Mouse (Mus musculus): ENCODE results near the gene Cfap52. TPM values are rescaled to one million over a fixed set of nuclear protein-coding genes. Genes with fewer than 3 reads are reported as not detected.

Gene Cfap52
- polyA plus RNA-seq, 1 experiment from 2014 or later: 0.45 TPM

- Histone ChIP-seq H3K4me3 (ENCODE audit: low read length) (no peak overlapping the region), H3K4me2 (ENCODE audit: low read depth, low read length) (no peak overlapping the region), H3K4me1 (ENCODE audit: control insufficient read depth, insufficient read depth, low read length) (no peaks in the 10 kb centered on the region), H3K9ac (ENCODE audit: low read length) (no peak overlapping the region), H3K36me3 (ENCODE audit: control insufficient read depth, insufficient read depth) (peaks cover 2% of the 10 kb centered on the region; the same call in 1 of the 2 replicates), H3K27ac (ENCODE audit: low read length) (no peak overlapping the region), H3K27me3 (ENCODE audit: control insufficient read depth, insufficient read depth, low read length) (no peaks in the 10 kb centered on the region), H3K9me3 (replicated peaks; ENCODE audit: control insufficient read depth, low read length) (no peaks in the 10 kb centered on the region)
- 69% methylated on average over 4 of the region's 4 CpGs for WGBS
- ATAC-seq (replicated peaks; ENCODE audit: extremely low read depth, insufficient read depth, low FRiP score): no peak
Measured at GRCm38 (mm10) chr11:67991240-67991639, 25.8 kb upstream of the Cfap52 start.

- Histone ChIP-seq H3K9me3 (replicated peaks; ENCODE audit: control insufficient read depth, low read length) (no peaks in the 10 kb centered on the region), H3K27me3 (ENCODE audit: control insufficient read depth, insufficient read depth, low read length) (no peaks in the 10 kb centered on the region), H3K4me2 (ENCODE audit: low read depth, low read length) (no peak overlapping the region), H3K4me1 (ENCODE audit: control insufficient read depth, insufficient read depth, low read length) (peaks cover 7% of the 10 kb centered on the region), H3K4me3 (ENCODE audit: low read length) (no peak overlapping the region), H3K9ac (ENCODE audit: low read length) (no peak overlapping the region), H3K27ac (ENCODE audit: low read length) (no peak overlapping the region), H3K36me3 (ENCODE audit: control insufficient read depth, insufficient read depth) (peaks cover 4% of the 10 kb centered on the region; the same call in 1 of the 2 replicates)
- ATAC-seq (replicated peaks; ENCODE audit: extremely low read depth, insufficient read depth, low FRiP score): no peak
- 88% methylated on average over 6 of the region's 6 CpGs for WGBS
Measured at GRCm38 (mm10) chr11:67983564-67983963, 18.1 kb upstream of the Cfap52 start.

- H3K36me3 ChIP-seq (ENCODE audit: control insufficient read depth, insufficient read depth): peaks cover 9% of the 10 kb centered on the region
- H3K27me3 ChIP-seq (ENCODE audit: control insufficient read depth, insufficient read depth, low read length): no peaks in the 10 kb centered on the region
- H3K9me3 ChIP-seq (replicated peaks; ENCODE audit: control insufficient read depth, low read length): no peaks in the 10 kb centered on the region
- WGBS: 7% methylated on average over 2 of the region's 2 CpGs
- peaks cover 18% of the 10 kb centered on the region for H3K4me1 ChIP-seq (ENCODE audit: control insufficient read depth, insufficient read depth, low read length)
- ATAC-seq (replicated peaks; ENCODE audit: extremely low read depth, insufficient read depth, low FRiP score): no peak
- H3K4me2 ChIP-seq (ENCODE audit: low read depth, low read length): no peak overlapping the region
- no peak overlapping the region for H3K9ac ChIP-seq (ENCODE audit: low read length)
- no peak overlapping the region for H3K27ac ChIP-seq (ENCODE audit: low read length)
- no peak overlapping the region for H3K4me3 ChIP-seq (ENCODE audit: low read length)
Measured at GRCm38 (mm10) chr11:67975252-67975651, 9.8 kb upstream of the Cfap52 start.

DNA sequence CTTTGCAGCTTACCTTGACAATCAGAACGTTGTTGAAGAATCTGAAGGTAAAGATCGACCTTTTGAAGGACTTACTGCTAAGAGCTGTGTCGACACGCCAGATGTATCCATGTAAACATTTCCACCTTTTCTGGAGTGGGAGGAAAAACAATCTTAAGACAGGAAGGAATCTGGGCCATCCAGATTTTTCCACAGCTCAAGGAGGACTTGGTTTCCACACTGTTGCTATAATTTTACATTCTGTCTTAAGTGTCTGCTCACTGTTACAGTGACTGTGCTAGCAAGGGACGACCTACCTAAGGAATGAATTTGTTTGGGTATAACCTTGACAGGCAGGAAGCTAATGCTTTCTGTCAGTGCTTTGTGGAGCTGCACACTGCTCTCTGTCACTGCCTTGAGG, 7.8 kb upstream of the Cfap52 start:
- 58% methylated on average over 5 of the region's 5 CpGs for WGBS
- H3K9ac ChIP-seq (ENCODE audit: low read length): peak overlapping the region; percentile 21; the same call in 1 of the 2 replicates
- peaks cover 14% of the 10 kb centered on the region for H3K36me3 ChIP-seq (ENCODE audit: control insufficient read depth, insufficient read depth)
- H3K4me2 ChIP-seq (ENCODE audit: low read depth, low read length): no peak overlapping the region
- peak overlapping the region; percentile 91 for H3K27ac ChIP-seq (ENCODE audit: low read length)
- H3K4me3 ChIP-seq (ENCODE audit: low read length): no peak overlapping the region
- peaks cover 15% of the 10 kb centered on the region for H3K4me1 ChIP-seq (ENCODE audit: control insufficient read depth, insufficient read depth, low read length)
- H3K27me3 ChIP-seq (ENCODE audit: control insufficient read depth, insufficient read depth, low read length): no peaks in the 10 kb centered on the region
- no peaks in the 10 kb centered on the region for H3K9me3 ChIP-seq (replicated peaks; ENCODE audit: control insufficient read depth, low read length)
- no peak for ATAC-seq (replicated peaks; ENCODE audit: extremely low read depth, insufficient read depth, low FRiP score)

- Histone ChIP-seq H3K4me3 (ENCODE audit: low read length) (no peak overlapping the region), H3K9ac (ENCODE audit: low read length) (no peak overlapping the region), H3K27ac (ENCODE audit: low read length) (peak overlapping the region; percentile 91), H3K9me3 (replicated peaks; ENCODE audit: control insufficient read depth, low read length) (no peaks in the 10 kb centered on the region), H3K4me1 (ENCODE audit: control insufficient read depth, insufficient read depth, low read length) (peaks cover 19% of the 10 kb centered on the region), H3K36me3 (ENCODE audit: control insufficient read depth, insufficient read depth) (peaks cover 14% of the 10 kb centered on the region), H3K4me2 (ENCODE audit: low read depth, low read length) (0 out of 2 replicates have a peak overlapping the region, but pooled peaks have one; percentile 0), H3K27me3 (ENCODE audit: control insufficient read depth, insufficient read depth, low read length) (no peaks in the 10 kb centered on the region)
- ATAC-seq (replicated peaks; ENCODE audit: extremely low read depth, insufficient read depth, low FRiP score): peak; percentile 90
- 40% methylated on average over 1 of the region's 1 CpGs for WGBS
Measured at GRCm38 (mm10) chr11:67972606-67973005, 7.2 kb upstream of the Cfap52 start.

DNA sequence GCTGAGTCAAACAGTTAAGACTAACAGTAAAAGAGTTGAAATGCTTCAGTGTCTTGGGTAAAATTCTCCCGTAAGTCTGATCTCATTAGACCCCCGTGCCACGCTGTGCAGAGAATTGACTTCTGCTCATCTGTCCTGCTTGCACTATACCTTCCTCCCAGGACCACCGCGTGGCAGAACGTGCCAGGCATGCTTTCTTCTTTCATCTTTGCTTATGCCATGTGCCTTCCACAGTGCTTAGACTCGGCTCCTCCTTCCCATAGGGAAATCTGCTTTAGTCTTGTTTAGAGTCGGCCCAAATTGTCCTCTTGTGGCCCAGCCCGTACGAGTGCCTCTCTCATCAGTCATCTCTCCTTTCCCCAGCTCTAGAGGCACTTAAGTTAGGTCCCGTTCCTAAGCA, 2.4 kb upstream of the Cfap52 start:
- Histone ChIP-seq H3K27ac (ENCODE audit: low read length) (no peak overlapping the region), H3K4me1 (ENCODE audit: control insufficient read depth, insufficient read depth, low read length) (peaks cover 23% of the 10 kb centered on the region), H3K9me3 (replicated peaks; ENCODE audit: control insufficient read depth, low read length) (no peaks in the 10 kb centered on the region), H3K4me3 (ENCODE audit: low read length) (no peak overlapping the region), H3K27me3 (ENCODE audit: control insufficient read depth, insufficient read depth, low read length) (no peaks in the 10 kb centered on the region), H3K4me2 (ENCODE audit: low read depth, low read length) (no peak overlapping the region), H3K9ac (ENCODE audit: low read length) (no peak overlapping the region), H3K36me3 (ENCODE audit: control insufficient read depth, insufficient read depth) (peaks cover 9% of the 10 kb centered on the region)
- WGBS: 64% methylated on average over 11 of the region's 11 CpGs
- no peak for ATAC-seq (replicated peaks; ENCODE audit: extremely low read depth, insufficient read depth, low FRiP score)

GRCm38 (mm10) chr11:67965905-67966878, 741 bp upstream of the Cfap52 start, which contains the start of gene Stx8:
Gene Stx8 (plus strand): TSS chr11:67966193.
- Histone ChIP-seq H3K4me1 (ENCODE audit: control insufficient read depth, insufficient read depth, low read length) (peaks cover 17% of the 10 kb centered on the region), H3K27me3 (ENCODE audit: control insufficient read depth, insufficient read depth, low read length) (no peaks in the 10 kb centered on the region), H3K27ac (ENCODE audit: low read length) (peak within 1 kb of the TSS; percentile 19), H3K36me3 (ENCODE audit: control insufficient read depth, insufficient read depth) (peaks cover 9% of the 10 kb centered on the region), H3K4me2 (ENCODE audit: low read depth, low read length) (peak within 1 kb of the TSS; percentile 92), H3K9ac (ENCODE audit: low read length) (peak within 1 kb of the TSS; percentile 83), H3K4me3 (ENCODE audit: low read length) (peak within 1 kb of the TSS; percentile 76), H3K9me3 (replicated peaks; ENCODE audit: control insufficient read depth, low read length) (no peaks in the 10 kb centered on the region)
- peak; percentile 82 for ATAC-seq (replicated peaks; ENCODE audit: extremely low read depth, insufficient read depth, low FRiP score)
- under 1% methylated on average over 28 of the region's 28 CpGs for WGBS

- Histone ChIP-seq H3K4me2 (ENCODE audit: low read depth, low read length) (no peak overlapping the region), H3K4me3 (ENCODE audit: low read length) (no peak overlapping the region), H3K4me1 (ENCODE audit: control insufficient read depth, insufficient read depth, low read length) (peaks cover 17% of the 10 kb centered on the region), H3K27ac (ENCODE audit: low read length) (no peak overlapping the region), H3K36me3 (ENCODE audit: control insufficient read depth, insufficient read depth) (no peaks in the 10 kb centered on the region), H3K27me3 (ENCODE audit: control insufficient read depth, insufficient read depth, low read length) (no peaks in the 10 kb centered on the region), H3K9me3 (replicated peaks; ENCODE audit: control insufficient read depth, low read length) (no peaks in the 10 kb centered on the region), H3K9ac (ENCODE audit: low read length) (no peak overlapping the region)
- ATAC-seq (replicated peaks; ENCODE audit: extremely low read depth, insufficient read depth, low FRiP score): no peak
- 61% methylated on average over 6 of the region's 6 CpGs for WGBS
Measured at GRCm38 (mm10) chr11:67964110-67964509, 1.3 kb downstream of the Cfap52 start.

- WGBS: 79% methylated on average over 6 of the region's 6 CpGs
Measured at GRCm38 (mm10) chr11:67954413-67954812, 11.0 kb downstream of the Cfap52 start.

More at GRCm38 (mm10) chr11:67954413-67954812, 11.0 kb downstream of the Cfap52 start:
- Histone ChIP-seq H3K4me3 (ENCODE audit: low read length) (no peak overlapping the region), H3K9ac (ENCODE audit: low read length) (no peak overlapping the region), H3K9me3 (replicated peaks; ENCODE audit: control insufficient read depth, low read length) (no peaks in the 10 kb centered on the region), H3K36me3 (ENCODE audit: control insufficient read depth, insufficient read depth) (no peaks in the 10 kb centered on the region), H3K27me3 (ENCODE audit: control insufficient read depth, insufficient read depth, low read length) (no peaks in the 10 kb centered on the region), H3K4me1 (ENCODE audit: control insufficient read depth, insufficient read depth, low read length) (no peaks in the 10 kb centered on the region), H3K4me2 (ENCODE audit: low read depth, low read length) (no peak overlapping the region), H3K27ac (ENCODE audit: low read length) (no peak overlapping the region)
- no peak for ATAC-seq (replicated peaks; ENCODE audit: extremely low read depth, insufficient read depth, low FRiP score)
